Mouse (Mus musculus) CD4-positive naive resting alpha-beta T cell, adult 76 days (primary cell): ENCODE results near the gene Olfr761. TPM values are rescaled to one million over a fixed set of nuclear protein-coding genes. Genes with fewer than 3 reads are reported as not detected.

ENCODE experiments used
- total RNA-seq: library from RNA; stranded (reverse); gene quantifications from one replicate; pipeline ENCODE4 v1.2.4, GENCODE M21; 2023

Gene Olfr761
- total RNA-seq = not detected

DNA sequence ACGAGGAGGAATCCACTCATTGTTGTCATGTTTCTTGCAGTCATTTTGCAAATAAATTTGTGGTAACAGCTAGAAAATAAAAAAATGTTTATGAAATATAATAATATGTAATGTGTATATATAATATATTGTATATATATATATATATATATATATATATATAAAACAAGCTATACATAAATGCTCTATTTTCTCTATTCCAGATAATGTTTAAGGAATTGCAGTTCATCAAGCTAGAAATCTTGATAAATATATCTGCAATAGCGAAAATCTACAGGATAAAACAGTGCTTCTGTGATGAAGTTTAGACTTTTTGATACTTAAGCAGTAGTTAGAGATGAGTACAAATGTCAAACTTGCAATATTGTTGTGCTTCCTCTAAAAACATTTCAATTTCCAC lies at the start of gene Olfr761:
Gene Olfr761, minus strand, starts transcription at position 101 of the 400 bp plus-strand sequence.

GRCm38 (mm10) chr17:37920248-37920647 lies 32.6 kb downstream of the Olfr761 start, which contains the start of gene Olfr128:
TSS of gene Olfr128 (plus strand) at chr17:37920548.

Other genes starting within 250 kb of the Olfr761 start
- not detected for gene Olfr120, start 231.3 kb downstream of the Olfr761 start, total RNA-seq
- gene Olfr121, start 204.2 kb downstream of the Olfr761 start, total RNA-seq = not detected
- not detected for gene Olfr122, start 184.5 kb downstream of the Olfr761 start, total RNA-seq
- not detected for gene Olfr123, start 159.6 kb downstream of the Olfr761 start, total RNA-seq
- not detected for gene Olfr124, start 153.2 kb downstream of the Olfr761 start, total RNA-seq
- not detected for gene Olfr125, start 120.1 kb downstream of the Olfr761 start, total RNA-seq
- gene Olfr126, start 105.6 kb downstream of the Olfr761 start, total RNA-seq = not detected
- gene Olfr127, start 52.6 kb downstream of the Olfr761 start, total RNA-seq = not detected
- gene Olfr128, start 32.5 kb downstream of the Olfr761 start, total RNA-seq = not detected
- not detected for gene Olfr129, start 107.0 kb upstream of the Olfr761 start, total RNA-seq
- not detected for gene Olfr130, start 110.8 kb upstream of the Olfr761 start, total RNA-seq
- not detected for gene Olfr131, start 135.6 kb upstream of the Olfr761 start, total RNA-seq
- not detected for gene Olfr132, start 181.4 kb upstream of the Olfr761 start, total RNA-seq
- not detected for gene Olfr133, start 192.2 kb upstream of the Olfr761 start, total RNA-seq
- not detected for gene Olfr134, start 218.3 kb upstream of the Olfr761 start, total RNA-seq